8 mouse cellular contexts compared by ENCODE assay signal in genomic region chr13:111796191-111796920, GRCm38 (mm10). TPM values are rescaled to one million over a fixed set of nuclear protein-coding genes. Genes with fewer than 3 reads are reported as not detected.
DNase-seq lines count a peak whose midpoint lies in the region; ATAC-seq and TF ChIP-seq lines count a peak whose summit lies in the region.

No protein-coding gene starts in this region.

- H3K4me1 ChIP-seq in kidney, embryonic 15.5 days: peaks cover 90% of the 10 kb centered on the region
- H3K4me1 ChIP-seq in bone marrow, adult 2 months (ENCODE audit: control insufficient read depth, insufficient read depth, low read length): peaks cover 15% of the 10 kb centered on the region
- peaks cover 54% of the 10 kb centered on the region for H3K4me1 ChIP-seq in heart, postnatal 0 days (ENCODE audit: control insufficient read depth, insufficient read depth)
- H3K4me1 ChIP-seq in liver, embryonic 16.5 days (ENCODE audit: control insufficient read depth, low read depth, low read length): peaks cover 61% of the 10 kb centered on the region
- H3K4me1 ChIP-seq in olfactory bulb, adult 2 months (ENCODE audit: control insufficient read depth, insufficient read depth, low read length): peaks cover 61% of the 10 kb centered on the region

- H3K36me3 ChIP-seq in kidney, embryonic 15.5 days: no peaks in the 10 kb centered on the region
- no peaks in the 10 kb centered on the region for H3K36me3 ChIP-seq in heart, postnatal 0 days (replicated peaks; ENCODE audit: control insufficient read depth, insufficient read depth, low read length)
- no peaks in the 10 kb centered on the region; the same call in 1 of the 2 replicates for H3K36me3 ChIP-seq in liver, embryonic 16.5 days (ENCODE audit: control insufficient read depth, insufficient read depth)

- 52% methylated on average over 11 of the region's 11 CpGs for WGBS in kidney, embryonic 15.5 days
- WGBS in bone marrow, adult 2 months: 7% methylated on average over 11 of the region's 11 CpGs
- 13% methylated on average over 11 of the region's 11 CpGs for WGBS in heart, postnatal 0 days
- WGBS in liver, embryonic 16.5 days (ENCODE audit: insufficient replicate concordance): 19% methylated on average over 11 of the region's 11 CpGs
- WGBS in olfactory bulb, adult 2 months: 8% methylated on average over 11 of the region's 11 CpGs

- H3K4me3 ChIP-seq in kidney, embryonic 15.5 days (replicated peaks): no peak overlapping the region
- H3K4me3 ChIP-seq in bone marrow, adult 2 months (replicated peaks; ENCODE audit: control insufficient read depth, low read depth, low read length): peak overlapping the region; percentile 40
- H3K4me3 ChIP-seq in heart, postnatal 0 days (ENCODE audit: low read depth, low read length): no peak overlapping the region
- peak overlapping the region; percentile 26 for H3K4me3 ChIP-seq in liver, embryonic 16.5 days (ENCODE audit: low read depth, low read length)
- H3K4me3 ChIP-seq in olfactory bulb, adult 2 months (ENCODE audit: insufficient read depth, low read depth, low read length): no peak overlapping the region

- ATAC-seq in kidney, embryonic 15.5 days (replicated peaks; ENCODE audit: low FRiP score): peak; percentile 14; the same call in 1 of the 2 replicates
- ATAC-seq in heart, postnatal 0 days (ENCODE audit: insufficient read depth, low read depth): peak; percentile 30; the same call in 1 of the 2 replicates
- ATAC-seq in liver, embryonic 16.5 days (ENCODE audit: low read depth): peak; percentile 80

- no peak for TF ChIP-seq EP300 in heart, postnatal 0 days (IDR thresholded peaks at IDR 0.05; ENCODE audit: low read depth)

- H3K9ac ChIP-seq in kidney, embryonic 15.5 days: peak overlapping the region; percentile 18; the same call in 1 of the 2 replicates
- no peak overlapping the region for H3K9ac ChIP-seq in heart, postnatal 0 days (replicated peaks; ENCODE audit: low read depth, low read length)
- H3K9ac ChIP-seq in liver, embryonic 16.5 days (ENCODE audit: low read depth, low read length): no peak overlapping the region

- peak overlapping the region; percentile 70 for H3K27ac ChIP-seq in kidney, embryonic 15.5 days
- H3K27ac ChIP-seq in bone marrow, adult 2 months (ENCODE audit: control insufficient read depth, insufficient read depth, low read depth, low read length, poor library complexity): peak overlapping the region; percentile 75
- H3K27ac ChIP-seq in heart, postnatal 0 days (ENCODE audit: low read depth): peak overlapping the region; percentile 88
- peak overlapping the region; percentile 86 for H3K27ac ChIP-seq in liver, embryonic 16.5 days (ENCODE audit: low read length)
- peak overlapping the region; percentile 39 for H3K27ac ChIP-seq in olfactory bulb, adult 2 months (ENCODE audit: insufficient read depth, low read depth, low read length)

- TF ChIP-seq POLR2A in bone marrow, adult 2 months (IDR thresholded peaks at IDR 0.05; ENCODE audit: borderline replicate concordance, control insufficient read depth, low read depth, low read length): no peak
- no peak for TF ChIP-seq POLR2A in olfactory bulb, adult 2 months (IDR thresholded peaks at IDR 0.05; ENCODE audit: insufficient read depth, low read depth, low read length)

- TF ChIP-seq CTCF in bone marrow, adult 2 months (IDR thresholded peaks at IDR 0.05; ENCODE audit: control insufficient read depth, insufficient read depth, low read length): no peak
- no peak for TF ChIP-seq CTCF in heart, postnatal 0 days (IDR thresholded peaks at IDR 0.05; ENCODE audit: low read depth)
- TF ChIP-seq CTCF in olfactory bulb, adult 2 months (IDR thresholded peaks at IDR 0.05; ENCODE audit: insufficient read depth, low read depth, low read length): no peak

- no peaks in the 10 kb centered on the region for H3K27me3 ChIP-seq in kidney, embryonic 15.5 days
- H3K27me3 ChIP-seq in heart, postnatal 0 days (ENCODE audit: control insufficient read depth, insufficient read depth, low read length): no peaks in the 10 kb centered on the region
- H3K27me3 ChIP-seq in liver, embryonic 16.5 days (ENCODE audit: control insufficient read depth, insufficient read depth, low read depth, low read length): no peaks in the 10 kb centered on the region

- H3K4me2 ChIP-seq in kidney, embryonic 15.5 days: no peak overlapping the region
- peak overlapping the region; percentile 40 for H3K4me2 ChIP-seq in heart, postnatal 0 days (ENCODE audit: low read depth, low read length)
- peak overlapping the region; percentile 54 for H3K4me2 ChIP-seq in liver, embryonic 16.5 days (ENCODE audit: low read depth, low read length)

- H3K9me3 ChIP-seq in kidney, embryonic 15.5 days (replicated peaks): no peaks in the 10 kb centered on the region
- H3K9me3 ChIP-seq in heart, postnatal 0 days (replicated peaks; ENCODE audit: control insufficient read depth, low read length): no peaks in the 10 kb centered on the region
- H3K9me3 ChIP-seq in liver, embryonic 16.5 days (replicated peaks; ENCODE audit: control insufficient read depth, low read length): no peaks in the 10 kb centered on the region

- DNase-seq in kidney, adult 18-20 months: no peak
- peak; percentile 54 for DNase-seq in heart, postnatal 0 days (ENCODE audit: low spot score)
- DNase-seq in cerebellum, adult 18-20 months: no peak
- DNase-seq in gastrocnemius, adult 18-20 months (ENCODE audit: low spot score): no peak

RNA-seq across cellular contexts. Expression of gene Map3k1, which starts 12.4 kb away (rescaled TPM):
- polyA plus RNA-seq in kidney, embryonic 15.5 days (2015; fragmentation: Nextera tagmentation; extraction: Ambion mirVana): 27.2 and 29.8 TPM in 2 replicates
- polyA plus RNA-seq in bone marrow, adult 2 months (2011; ENCODE audit: insufficient read depth, insufficient read length, low replicate concordance, missing spikeins): 21.4 and 30.7 TPM in 2 replicates
- total RNA-seq in heart, postnatal 0 days (2014; rRNA removed; ENCODE audit: low replicate concordance): 9.7 and 18.4 TPM in 2 replicates
- 8.8 and 9.7 TPM in 2 replicates for polyA plus RNA-seq in heart, postnatal 0 days (2015; fragmentation: Nextera tagmentation; extraction: Ambion mirVana)
- 12.8 and 13.7 TPM in 2 replicates for polyA plus RNA-seq in liver, embryonic 16.5 days (2015; fragmentation: Nextera tagmentation; extraction: Ambion mirVana)
- polyA plus RNA-seq in olfactory bulb, adult 2 months (2012; ENCODE audit: insufficient read depth, insufficient read length, low replicate concordance, missing spikeins): 135 TPM in 1 of 2 replicates, not detected in the other
- total RNA-seq in gastrocnemius, adult 18-20 months (2021): 1 to 10 TPM; 8.5 to 8.7 TPM

Comparison
In these comparisons a context has a peak if more than half of its experiments do, and no peak if none do; other contexts are left out.
1. ATAC-seq: peak in every context shown above with its lines; median percentile 80 in liver, embryonic 16.5 days; 30 in heart, postnatal 0 days; 14 in kidney, embryonic 15.5 days.
2. H3K4me3 ChIP-seq: peak in bone marrow, adult 2 months (single experiment) and liver, embryonic 16.5 days (single experiment); none in kidney, embryonic 15.5 days (single experiment), heart, postnatal 0 days (single experiment) and olfactory bulb, adult 2 months (single experiment).
3. Peak in every context shown above with its lines, with median percentiles within 50 percentile points of each other: H3K27ac ChIP-seq.